Mouse (Mus musculus): ENCODE results near the gene Cstad.
A peak's percentile ranks its signal among the peaks of the same experiment; 100 is the strongest.

The Cstad gene

DNA sequence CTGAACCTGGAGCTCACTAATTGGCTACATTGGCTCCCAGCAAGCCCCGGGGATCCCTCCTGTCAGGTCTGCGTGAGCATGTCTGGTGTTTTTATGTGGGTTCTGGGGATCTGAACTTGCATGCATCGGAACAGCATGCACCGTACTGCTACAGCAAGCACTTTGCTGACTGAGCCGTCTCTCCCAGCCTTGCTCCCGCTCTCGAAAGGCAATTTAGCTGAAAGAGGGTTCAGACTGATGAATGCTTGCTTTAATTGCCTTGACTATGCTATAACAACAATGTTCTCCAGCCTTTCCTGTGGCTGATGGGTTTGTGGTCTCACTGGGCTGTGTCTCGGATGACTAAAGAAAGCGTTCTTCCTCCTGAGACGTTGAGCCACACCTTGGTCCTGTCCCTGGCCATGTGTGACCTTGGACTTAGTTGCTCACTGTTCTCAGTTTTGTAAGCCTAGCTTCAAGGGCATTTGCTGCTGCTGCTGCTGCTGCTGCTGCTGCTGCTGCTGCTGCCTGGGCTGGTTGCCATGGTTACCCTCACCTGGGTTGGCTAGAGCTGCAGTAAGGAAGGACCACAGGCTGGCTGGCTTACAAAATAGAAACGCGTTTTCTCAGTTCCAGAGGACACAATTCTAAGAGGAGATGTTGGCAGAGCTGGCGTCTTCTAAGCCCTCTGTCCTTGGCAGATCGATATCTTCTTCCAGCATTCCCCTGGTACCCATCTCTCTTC lies 34.4 kb downstream of the Cstad start:
- no peak for DNase-seq (ENCODE audit: low read depth)

DNA sequence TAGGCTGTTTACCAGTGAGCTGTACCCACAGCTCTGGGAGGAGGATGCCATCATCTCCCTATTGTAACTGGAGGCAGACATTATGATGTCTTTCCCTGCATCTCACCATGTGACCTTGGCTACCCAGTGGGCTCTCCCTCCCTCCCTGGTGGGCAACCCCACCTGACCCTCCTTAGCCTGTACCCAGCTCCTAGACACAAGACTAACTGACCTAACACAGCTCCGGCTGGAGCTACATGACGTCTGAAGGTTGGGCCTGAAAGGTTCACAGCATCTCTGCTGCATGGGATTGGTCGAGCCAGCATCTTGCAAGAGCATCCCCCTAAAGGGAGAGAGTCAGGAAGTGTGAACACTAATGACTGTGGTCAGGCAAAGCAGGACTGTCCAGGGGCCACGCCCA lies 35.0 kb downstream of the Cstad start:
- no peak for DNase-seq (ENCODE audit: low read depth)

DNA sequence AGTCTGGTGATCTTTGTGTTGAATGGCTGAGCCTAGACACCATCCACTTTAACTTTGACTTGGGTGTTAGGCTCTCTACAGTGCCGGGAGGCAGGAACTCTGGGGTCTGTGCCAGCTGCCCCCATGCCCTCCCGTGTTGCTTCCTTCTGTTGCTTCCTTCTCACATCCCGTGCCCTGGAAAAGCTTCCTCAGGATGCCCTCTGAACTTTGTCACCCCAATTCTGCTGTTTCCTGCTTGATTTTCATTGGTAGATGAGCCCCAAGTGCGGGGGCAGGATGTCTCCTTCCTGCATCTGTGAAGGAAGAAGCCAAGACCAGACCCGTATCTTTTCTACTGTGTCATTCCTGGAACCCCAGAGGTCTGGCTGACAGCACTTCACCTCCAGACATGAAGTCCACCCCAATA lies 41.4 kb downstream of the Cstad start:
- DNase-seq (ENCODE audit: low read depth) = peak; percentile 67

DNA sequence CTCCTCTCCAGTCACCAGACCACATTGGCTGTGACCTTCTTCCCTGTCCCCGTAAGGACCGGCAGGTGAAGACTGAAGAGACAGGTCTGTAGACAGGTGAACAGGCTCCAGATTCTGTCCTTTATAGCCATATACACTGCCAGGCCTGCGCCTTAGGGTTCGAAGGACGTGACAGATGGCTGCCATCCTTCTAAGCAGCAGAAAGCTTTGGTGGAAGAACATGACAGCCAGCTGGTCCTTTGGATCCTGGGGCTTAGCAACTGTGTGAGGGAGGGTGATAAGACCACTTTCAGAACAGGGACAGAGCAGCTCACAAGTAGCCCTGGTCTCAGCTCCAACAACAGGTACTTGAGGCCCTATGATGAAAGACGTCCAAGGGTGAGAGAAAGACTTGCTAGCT lies 43.2 kb downstream of the Cstad start:
- DNase-seq (ENCODE audit: low read depth) = no peak

DNA sequence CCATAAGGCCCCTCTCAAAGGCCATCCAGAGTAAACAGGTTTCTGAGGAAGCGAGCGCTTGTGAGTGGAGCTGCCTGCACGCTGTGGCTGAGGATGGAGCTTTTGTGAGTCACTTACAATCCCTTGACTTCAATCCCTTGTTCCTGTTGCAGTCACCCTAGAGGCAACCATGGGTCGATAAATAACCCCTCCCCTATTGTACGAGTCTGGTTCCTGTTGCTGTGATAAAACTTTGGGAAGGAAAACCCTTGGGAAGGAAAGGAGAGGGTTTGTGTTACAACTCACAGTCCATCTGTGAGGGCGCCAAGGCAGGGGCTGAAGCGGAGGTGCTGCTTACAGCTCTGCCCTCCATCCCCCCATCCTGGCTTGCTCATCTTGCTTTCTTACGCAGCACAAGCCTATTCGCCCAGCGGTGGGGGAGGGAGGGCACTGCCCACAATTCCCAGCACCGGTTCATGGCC lies 45.2 kb downstream of the Cstad start:
- no peak for DNase-seq (ENCODE audit: low read depth)

DNA sequence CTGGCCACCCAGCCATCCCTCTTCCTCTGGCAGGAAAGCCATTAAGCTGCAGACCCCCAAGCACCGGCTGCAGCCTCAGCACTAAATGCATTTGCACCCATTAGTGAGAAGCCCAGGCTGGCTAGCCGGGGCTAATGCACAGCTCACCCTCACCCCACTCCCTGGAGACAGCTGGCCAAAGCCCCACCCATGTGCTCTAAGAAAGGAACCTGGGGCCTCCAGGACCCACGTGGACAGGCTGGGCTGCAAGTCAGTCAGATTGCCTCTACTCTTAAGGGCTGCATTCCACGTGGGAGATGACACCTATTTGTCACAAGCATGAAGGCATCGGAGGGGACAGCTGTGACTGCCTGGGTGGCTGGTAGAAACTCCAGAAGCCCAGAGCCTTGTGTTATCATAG lies 48.0 kb downstream of the Cstad start:
- no peak for DNase-seq (ENCODE audit: low read depth)

DNA sequence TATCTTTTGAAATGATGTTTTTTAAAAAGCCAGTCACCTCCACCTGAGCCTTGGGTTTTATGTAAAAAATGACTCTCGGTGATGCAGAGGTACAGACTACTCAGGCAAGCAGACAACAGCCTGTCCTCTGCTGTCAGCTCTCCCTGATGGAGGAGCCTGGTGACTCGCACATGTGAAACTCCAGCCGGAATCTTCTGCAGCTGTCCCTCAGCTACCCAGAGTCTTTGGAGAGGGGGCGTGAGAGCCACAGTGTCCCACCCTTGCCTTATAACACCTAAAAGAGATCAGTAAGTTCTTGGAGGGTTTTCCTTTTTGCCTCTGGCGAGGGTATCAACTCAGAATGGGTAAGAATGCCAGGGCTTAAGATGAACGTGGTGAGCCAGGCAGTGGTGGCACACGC lies 48.6 kb downstream of the Cstad start:
- no peak for DNase-seq (ENCODE audit: low read depth)

DNA sequence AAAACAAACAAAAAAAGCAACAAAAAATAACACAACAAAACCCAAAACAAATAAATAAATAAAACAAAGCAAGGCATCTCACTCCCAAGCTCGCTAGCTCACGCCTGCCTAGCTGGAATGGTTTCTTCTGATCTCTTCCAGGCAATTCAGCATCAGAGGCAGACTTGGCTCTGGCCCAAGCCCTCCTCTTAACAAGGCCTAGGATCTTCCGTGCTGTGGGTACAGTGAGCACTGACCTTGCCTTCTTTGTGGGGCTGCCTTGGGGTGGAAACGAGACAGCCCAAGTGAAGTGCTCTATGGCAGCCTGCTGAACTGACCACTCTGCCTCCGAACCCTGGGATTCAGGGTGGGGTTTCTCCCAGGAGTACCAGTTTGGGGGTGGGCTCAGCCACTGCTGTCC lies 52.0 kb downstream of the Cstad start:
- no peak for DNase-seq (ENCODE audit: low read depth)

DNA sequence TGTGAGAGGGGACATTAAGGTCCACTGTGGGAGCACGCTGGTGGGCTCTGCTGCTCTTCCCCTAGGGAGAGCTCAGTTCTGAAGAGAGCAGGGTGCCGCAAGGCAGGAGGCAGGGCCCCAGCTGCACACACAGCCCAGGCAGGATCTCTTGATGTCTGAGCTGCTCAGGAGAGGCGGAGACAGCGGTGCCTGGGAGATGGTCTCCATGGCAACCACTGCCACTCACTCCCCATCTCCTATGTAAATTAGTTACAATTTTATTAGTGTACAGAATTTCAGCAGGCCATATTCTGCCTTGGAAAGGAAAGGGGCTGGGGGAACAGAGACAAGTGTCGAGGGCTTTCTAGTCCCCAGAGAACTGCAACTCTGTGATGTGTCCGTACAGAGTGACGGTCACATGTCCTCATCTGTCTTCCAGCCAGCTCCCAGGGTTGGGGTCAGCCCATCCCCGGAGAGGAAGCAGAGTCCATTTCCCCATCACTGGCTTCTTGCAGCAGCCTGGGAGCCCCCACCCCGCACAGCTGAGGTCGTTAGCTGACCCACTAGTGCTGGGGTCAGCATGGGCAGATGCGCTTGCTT lies 52.6 kb downstream of the Cstad start:
- peak; percentile 69 for DNase-seq (ENCODE audit: low read depth)

DNA sequence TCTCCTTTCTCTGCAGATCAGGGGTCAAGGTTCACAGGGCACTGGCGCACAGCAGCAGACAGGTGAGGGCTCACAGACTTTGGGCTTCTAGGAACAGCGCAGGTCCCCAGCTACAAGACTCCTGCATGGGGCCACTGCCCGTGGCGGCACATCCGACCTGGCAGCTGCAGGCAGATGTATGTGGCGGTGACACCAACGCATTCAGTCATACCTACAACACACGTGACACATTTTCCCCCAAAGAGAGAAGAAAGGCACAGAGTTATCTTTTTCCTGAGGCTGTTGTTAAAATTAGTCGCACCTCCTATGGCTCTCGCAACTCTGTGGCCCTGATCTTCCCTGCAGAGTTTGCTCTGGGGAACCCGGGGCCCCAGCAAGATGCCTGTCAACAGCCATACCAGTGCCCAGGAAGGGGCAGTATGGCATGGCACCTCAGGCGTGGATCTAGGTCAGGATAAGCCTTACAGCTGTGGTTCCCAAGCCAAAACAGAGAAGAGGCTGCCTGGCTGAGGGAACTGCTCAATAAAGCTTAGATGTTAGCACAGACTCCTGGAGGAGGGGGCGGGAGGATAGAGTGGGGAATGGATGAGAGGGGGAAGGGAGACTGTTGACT lies 53.1 kb downstream of the Cstad start:
- peak; percentile 51 for DNase-seq (ENCODE audit: low read depth)

DNA sequence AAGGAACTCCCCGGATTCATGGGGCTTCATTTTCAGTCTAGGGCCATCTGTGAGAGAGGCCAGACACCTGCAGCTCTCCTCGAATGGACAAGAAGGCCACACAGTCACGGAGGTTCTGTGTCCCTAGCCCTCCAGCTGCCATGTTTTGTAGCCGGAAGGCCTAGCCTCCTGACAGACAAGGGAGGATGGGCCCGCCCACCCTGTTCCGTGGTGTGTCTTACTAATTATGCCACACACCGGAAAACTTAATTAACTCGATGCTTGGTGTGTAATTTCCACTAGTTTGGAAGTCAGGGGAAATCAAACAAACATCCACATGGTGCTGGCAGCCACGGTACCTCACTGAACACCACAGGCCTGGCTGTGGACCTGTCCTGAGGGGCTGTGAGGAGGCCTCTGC lies 55.4 kb downstream of the Cstad start:
- no peak for DNase-seq (ENCODE audit: low read depth)

DNA sequence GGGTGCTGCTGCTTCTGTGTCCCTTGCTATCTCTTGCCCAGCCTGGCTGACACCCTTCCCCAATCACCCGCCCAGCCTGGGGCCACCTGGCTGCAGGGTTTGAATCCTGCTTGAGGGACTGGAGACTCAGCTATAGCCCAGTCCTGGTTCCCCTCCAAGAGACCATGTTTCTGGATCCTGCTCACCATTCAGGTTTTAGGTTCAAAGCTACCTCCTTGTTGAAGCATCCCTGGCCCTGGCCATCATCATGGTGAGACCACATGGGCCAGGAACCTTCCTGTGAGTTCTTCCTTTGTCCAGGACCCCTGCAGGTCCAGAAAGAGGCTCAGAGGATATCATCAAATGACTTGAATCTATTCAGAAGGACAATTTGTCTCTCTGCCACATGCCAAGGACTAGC lies 57.0 kb downstream of the Cstad start:
- no peak for DNase-seq (ENCODE audit: low read depth)

DNA sequence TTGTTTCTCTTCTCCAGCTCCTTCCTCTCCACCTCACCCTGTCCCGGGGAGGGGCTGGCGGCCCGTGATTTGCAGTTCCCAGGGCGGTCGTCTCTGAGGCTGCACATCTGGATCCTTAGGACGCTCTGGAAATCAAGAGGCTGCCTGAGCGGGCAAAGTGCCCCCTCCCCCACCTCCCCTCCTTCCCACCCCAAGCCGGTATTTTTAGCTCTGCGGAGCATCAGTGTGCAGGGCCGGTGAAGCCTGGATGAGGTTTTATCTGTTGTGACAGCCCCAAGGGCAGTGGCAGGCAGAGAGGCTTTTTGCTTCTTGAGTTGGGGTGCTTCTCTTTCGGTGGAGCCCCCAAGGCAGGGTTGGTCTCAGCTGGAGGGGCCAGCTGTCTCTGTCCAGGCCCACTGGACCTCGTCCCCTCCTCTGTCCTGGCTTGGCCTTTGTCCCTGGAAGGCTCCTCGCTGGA lies 57.8 kb downstream of the Cstad start:
- no peak for DNase-seq (ENCODE audit: low read depth)

DNA sequence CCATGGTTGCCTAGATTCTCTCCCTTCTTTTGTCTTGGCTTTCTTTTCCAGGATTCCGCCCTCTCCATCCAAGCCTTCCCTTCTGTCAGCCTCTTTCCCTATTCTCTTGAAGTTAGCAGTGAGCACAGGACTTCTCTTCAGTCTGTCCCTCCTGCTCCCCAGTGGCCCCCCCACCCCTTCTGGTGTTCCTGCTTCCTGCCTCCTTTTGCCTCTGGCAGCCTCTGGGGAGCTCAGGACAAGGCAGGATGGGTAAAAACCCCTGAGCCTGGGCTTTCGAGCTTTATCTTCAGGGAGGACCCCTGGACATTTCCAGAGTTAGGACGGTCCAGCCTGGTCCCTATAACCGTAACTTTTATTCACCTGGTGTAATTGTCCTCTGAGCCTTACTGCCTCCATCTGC lies 58.2 kb downstream of the Cstad start:
- no peak for DNase-seq (ENCODE audit: low read depth)

DNA sequence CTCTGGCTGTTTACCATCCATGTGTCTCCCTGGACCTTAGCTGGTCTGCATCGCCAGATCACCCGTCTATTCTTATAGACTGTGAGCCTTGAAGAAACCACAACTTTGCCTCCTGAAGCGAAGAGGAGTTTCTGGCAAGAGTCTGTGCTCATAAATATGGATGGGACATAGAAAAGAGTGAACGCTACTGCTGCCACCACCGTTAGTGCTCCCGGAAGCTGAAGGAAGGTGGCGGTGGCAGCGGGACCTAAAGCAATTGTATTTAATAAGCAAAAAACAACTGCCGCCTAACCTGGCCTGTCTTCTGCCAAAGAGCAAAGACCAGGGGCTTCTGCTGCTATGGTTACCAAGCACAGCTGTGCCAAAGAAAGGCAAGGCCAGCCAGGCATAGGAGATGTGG lies 59.3 kb downstream of the Cstad start:
- DNase-seq (ENCODE audit: low read depth) = no peak

DNA sequence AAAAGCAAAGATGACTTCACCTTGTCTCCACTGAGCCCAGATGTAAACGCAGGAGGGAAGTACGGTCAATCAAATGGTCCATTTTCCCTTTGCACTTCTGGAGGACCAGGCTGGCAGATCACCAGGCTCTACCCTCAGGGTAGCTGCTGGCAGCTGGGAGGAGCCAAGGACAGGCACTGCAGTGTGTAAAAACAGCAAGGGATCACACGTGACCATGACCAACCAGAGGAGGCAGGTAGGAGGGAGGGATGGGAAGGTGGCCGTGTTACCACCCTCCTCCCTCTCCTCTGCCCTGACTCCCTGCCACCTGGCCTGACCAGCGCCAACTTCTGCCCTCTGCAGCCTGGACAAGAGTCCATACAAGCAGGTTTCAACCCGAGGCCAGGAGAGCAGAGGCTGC lies 59.7 kb downstream of the Cstad start:
- DNase-seq (ENCODE audit: low read depth) = no peak

DNA sequence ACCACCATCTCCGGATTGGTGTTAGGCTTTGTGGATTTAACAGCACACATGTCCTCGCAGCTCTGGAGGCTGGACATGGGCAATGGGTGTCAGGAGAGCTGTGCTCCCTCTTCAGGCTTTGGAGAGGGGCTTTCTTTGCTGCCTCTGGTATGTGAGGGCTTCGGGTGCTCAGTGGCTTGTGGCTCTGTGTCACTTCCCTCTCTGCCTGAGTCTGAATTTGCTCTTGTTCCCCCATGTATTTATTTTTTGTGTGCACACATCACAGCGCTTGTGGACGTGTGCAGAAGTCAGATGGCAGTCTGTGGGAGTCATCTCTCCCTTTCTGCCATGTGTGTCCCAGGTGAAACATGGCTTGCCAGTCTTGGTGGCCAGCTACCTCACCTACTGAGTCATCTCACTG lies 60.9 kb downstream of the Cstad start:
- no peak for DNase-seq (ENCODE audit: low read depth)

DNA sequence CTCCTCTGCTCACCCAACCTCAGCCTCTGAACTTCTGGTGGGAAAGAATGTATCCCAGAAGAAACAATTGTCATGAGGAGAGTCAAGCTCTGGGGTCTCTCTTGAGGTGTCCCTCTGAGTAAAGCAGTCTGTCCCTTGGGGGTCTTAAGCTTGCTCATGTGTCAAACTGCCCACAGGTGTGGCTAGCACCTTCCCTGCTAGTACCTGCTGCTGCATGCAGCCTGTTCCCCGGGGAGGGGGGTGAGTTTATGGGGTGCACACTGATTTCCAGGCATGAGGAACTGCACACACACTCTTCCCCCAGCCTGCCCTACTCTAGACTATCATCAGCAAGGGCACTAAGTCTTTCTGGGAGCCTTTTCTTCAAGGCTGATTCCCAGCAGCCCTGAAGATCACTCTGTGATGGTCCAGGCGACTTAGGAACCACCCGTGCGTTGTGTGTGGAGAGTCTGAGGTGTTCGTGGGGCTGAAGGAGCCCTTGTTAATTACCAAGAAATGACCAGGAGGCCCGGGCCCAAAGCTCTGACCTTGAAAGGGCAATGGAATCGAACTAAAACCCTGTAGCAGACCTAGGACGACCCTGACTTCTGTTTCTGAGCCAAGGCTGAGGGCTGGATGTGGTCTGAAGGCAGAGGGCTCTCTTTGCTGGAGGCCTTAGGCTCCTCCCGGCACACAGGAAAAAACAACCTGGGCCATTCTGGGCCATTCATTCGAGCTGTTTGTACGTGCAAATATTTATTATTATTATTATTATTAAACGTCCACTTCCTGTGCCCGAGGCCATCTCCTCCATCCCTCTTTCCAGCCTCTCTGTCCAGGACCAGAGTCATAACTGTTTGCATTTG lies 62.1 kb downstream of the Cstad start:
- DNase-seq (ENCODE audit: low read depth) = peak; percentile 26

DNA sequence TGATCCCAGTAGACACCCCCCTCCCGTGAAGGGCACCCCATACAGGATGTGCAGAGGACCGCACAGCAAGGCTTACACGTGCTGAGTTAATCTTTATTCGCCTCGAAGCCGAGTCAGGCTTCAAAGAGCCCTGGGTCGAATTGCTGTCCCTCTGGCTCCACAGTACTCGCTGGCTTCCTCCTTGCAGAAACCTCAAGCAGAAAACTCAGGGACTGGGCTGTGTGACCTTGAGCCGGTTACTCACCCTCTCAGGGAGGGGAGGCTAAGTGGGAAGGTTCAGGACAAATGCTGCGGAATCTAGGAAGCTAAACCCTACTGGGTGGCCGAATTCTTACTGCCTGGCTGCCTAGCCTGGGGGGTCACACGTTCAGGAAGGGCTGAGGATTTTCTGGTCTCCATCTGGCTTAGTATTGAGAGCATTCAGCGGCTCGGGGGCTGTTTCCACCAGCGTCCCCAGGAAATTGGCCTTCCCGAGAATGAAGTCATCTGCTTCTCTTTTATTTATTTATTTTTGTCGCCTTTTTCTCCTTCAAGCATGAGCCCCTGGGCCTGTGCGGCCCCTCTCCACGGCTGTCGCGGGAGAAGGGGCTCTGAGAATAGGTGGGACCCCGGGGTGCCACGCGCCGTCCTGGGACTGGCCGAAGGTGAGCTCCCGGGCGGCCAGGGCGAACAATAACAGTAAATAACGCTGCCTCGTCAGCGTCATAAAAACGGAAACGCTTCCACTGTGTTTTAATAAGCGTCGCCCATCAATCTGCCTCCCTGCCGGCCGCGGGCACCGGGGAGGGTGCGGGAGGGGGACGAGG lies 63.0 kb downstream of the Cstad start:
- DNase-seq (ENCODE audit: low read depth) = peak; percentile 71

DNA sequence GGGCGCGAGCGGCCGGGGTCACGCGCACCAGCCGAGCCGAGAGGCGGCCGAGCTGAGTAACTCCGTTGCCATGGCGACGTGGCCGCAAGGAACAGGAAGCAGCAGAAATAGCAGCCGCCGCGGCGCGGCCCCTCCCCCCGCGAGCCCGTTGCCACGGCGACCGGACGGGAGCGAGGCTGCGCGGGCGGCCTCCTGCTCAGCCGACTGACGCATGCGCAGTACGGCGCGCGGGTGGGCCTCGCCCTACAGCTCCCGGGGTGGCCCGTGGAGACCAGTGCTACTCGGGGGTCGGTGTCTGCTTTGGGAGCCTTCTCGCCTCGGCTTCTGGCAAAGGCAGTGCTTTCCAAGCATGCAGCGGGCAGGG lies 63.6 kb downstream of the Cstad start:
- peak; percentile 99 for DNase-seq (ENCODE audit: low read depth)
